Mouse (Mus musculus): ENCODE results near the gene Eci2. TPM values are rescaled to one million over a fixed set of nuclear protein-coding genes. Genes with fewer than 3 reads are reported as not detected.
"Not testable (repeated sequence)": the region's sequence is repeated elsewhere in the genome, so short reads cannot be mapped to it uniquely, and the experiment has no call there.

The Eci2 gene
- polyA plus RNA-seq, 1 experiment from 2014 or later, result 141 TPM

GRCm38 (mm10) chr13:34977410-34977809 is 49.5 kb downstream of the Eci2 start:
- H3K36me3 ChIP-seq (ENCODE audit: control insufficient read depth, insufficient read depth, low read length), result peaks cover 14% of the 10 kb centered on the region
- ATAC-seq (ENCODE audit: insufficient number of reproducible peaks, low FRiP score, low TSS enrichment, low read depth), result no peak
- H3K9me3 ChIP-seq (ENCODE audit: control insufficient read depth, low read length), result no peaks in the 10 kb centered on the region

GRCm38 (mm10) chr13:34976116-34976515 is 50.8 kb downstream of the Eci2 start:
- H3K27ac ChIP-seq (replicated peaks; ENCODE audit: low read depth, low read length), result no peak overlapping the region
- ATAC-seq (ENCODE audit: insufficient number of reproducible peaks, low FRiP score, low TSS enrichment, low read depth) (no peak), DNase-seq (ENCODE audit: low spot score) (no peak)
- H3K4me2 ChIP-seq (ENCODE audit: low read depth, severe bottlenecking), result no peak overlapping the region
- H3K4me3 ChIP-seq (ENCODE audit: low read depth, low read length), result no peak overlapping the region
- H3K36me3 ChIP-seq (ENCODE audit: control insufficient read depth, insufficient read depth, low read length), result peaks cover 14% of the 10 kb centered on the region
- no peaks in the 10 kb centered on the region for H3K4me1 ChIP-seq (ENCODE audit: control insufficient read depth, insufficient read depth, low read length)
- no peaks in the 10 kb centered on the region for H3K27me3 ChIP-seq (ENCODE audit: control insufficient read depth, insufficient read depth, low read length)
- WGBS, result 95% methylated on average over 4 of the region's 4 CpGs
- no peak overlapping the region for H3K9ac ChIP-seq (ENCODE audit: low read length)
- H3K9me3 ChIP-seq (ENCODE audit: control insufficient read depth, low read length), result no peaks in the 10 kb centered on the region

More at GRCm38 (mm10) chr13:34977410-34977809, 49.5 kb downstream of the Eci2 start:
- Histone ChIP-seq H3K9ac (ENCODE audit: low read length) (no peak overlapping the region), H3K4me1 (ENCODE audit: control insufficient read depth, insufficient read depth, low read length) (no peaks in the 10 kb centered on the region), H3K27ac (replicated peaks; ENCODE audit: low read depth, low read length) (no peak overlapping the region), H3K4me2 (ENCODE audit: low read depth, severe bottlenecking) (no peak overlapping the region), H3K4me3 (ENCODE audit: low read depth, low read length) (no peak overlapping the region), H3K27me3 (ENCODE audit: control insufficient read depth, insufficient read depth, low read length) (no peaks in the 10 kb centered on the region)
- no peak for DNase-seq (ENCODE audit: low spot score)
- whole genome bisulfite sequencing, result 92% methylated on average over 3 of the region's 3 CpGs

GRCm38 (mm10) chr13:34973770-34974169 is 53.1 kb downstream of the Eci2 start:
- WGBS, result 89% methylated on average over 1 of the region's 1 CpGs
- no peaks in the 10 kb centered on the region for H3K4me1 ChIP-seq (ENCODE audit: control insufficient read depth, insufficient read depth, low read length)
- H3K4me3 ChIP-seq (ENCODE audit: low read depth, low read length), result no peak overlapping the region
- no peaks in the 10 kb centered on the region for H3K27me3 ChIP-seq (ENCODE audit: control insufficient read depth, insufficient read depth, low read length)
- H3K36me3 ChIP-seq (ENCODE audit: control insufficient read depth, insufficient read depth, low read length), result peaks cover 3% of the 10 kb centered on the region; the same call in 1 of the 2 replicates
- H3K9me3 ChIP-seq (ENCODE audit: control insufficient read depth, low read length), result no peaks in the 10 kb centered on the region
- H3K4me2 ChIP-seq (ENCODE audit: low read depth, severe bottlenecking), result no peak overlapping the region
- H3K9ac ChIP-seq (ENCODE audit: low read length), result no peak overlapping the region
- ATAC-seq (ENCODE audit: insufficient number of reproducible peaks, low FRiP score, low TSS enrichment, low read depth), result no peak
- DNase-seq (ENCODE audit: low spot score), result no peak
- no peak overlapping the region for H3K27ac ChIP-seq (replicated peaks; ENCODE audit: low read depth, low read length)

- H3K4me2 ChIP-seq (ENCODE audit: low read depth, severe bottlenecking), result no peak overlapping the region
- H3K4me1 ChIP-seq (ENCODE audit: control insufficient read depth, insufficient read depth, low read length), result no peaks in the 10 kb centered on the region
- no peak overlapping the region for H3K9ac ChIP-seq (ENCODE audit: low read length)
- H3K9me3 ChIP-seq (ENCODE audit: control insufficient read depth, low read length), result no peaks in the 10 kb centered on the region
- no peak overlapping the region for H3K27ac ChIP-seq (replicated peaks; ENCODE audit: low read depth, low read length)
- ATAC-seq (ENCODE audit: insufficient number of reproducible peaks, low FRiP score, low TSS enrichment, low read depth) (no peak), DNase-seq (ENCODE audit: low spot score) (no peak)
- H3K27me3 ChIP-seq (ENCODE audit: control insufficient read depth, insufficient read depth, low read length), result no peaks in the 10 kb centered on the region
- 39% methylated on average over 1 of the region's 1 CpGs for WGBS
- peaks cover 3% of the 10 kb centered on the region; the same call in 1 of the 2 replicates for H3K36me3 ChIP-seq (ENCODE audit: control insufficient read depth, insufficient read depth, low read length)
- no peak overlapping the region for H3K4me3 ChIP-seq (ENCODE audit: low read depth, low read length)
Observed at GRCm38 (mm10) chr13:34973149-34973548, 53.7 kb downstream of the Eci2 start.

- DNase-seq (ENCODE audit: low spot score); H3K4me1 ChIP-seq (ENCODE audit: control insufficient read depth, insufficient read depth, low read length): not testable (repeated sequence)
Observed at GRCm38 (mm10) chr13:34972456-34972855, 54.4 kb downstream of the Eci2 start.

GRCm38 (mm10) chr13:34965647-34966046 is 61.2 kb downstream of the Eci2 start:
- DNase-seq (ENCODE audit: low spot score); H3K27ac ChIP-seq (replicated peaks; ENCODE audit: low read depth, low read length); ATAC-seq (ENCODE audit: insufficient number of reproducible peaks, low FRiP score, low TSS enrichment, low read depth); H3K4me1 ChIP-seq (ENCODE audit: control insufficient read depth, insufficient read depth, low read length); H3K4me3 ChIP-seq (ENCODE audit: low read depth, low read length); H3K9me3 ChIP-seq (ENCODE audit: control insufficient read depth, low read length); H3K9ac ChIP-seq (ENCODE audit: low read length); H3K4me2 ChIP-seq (ENCODE audit: low read depth, severe bottlenecking); H3K36me3 ChIP-seq (ENCODE audit: control insufficient read depth, insufficient read depth, low read length): not testable (repeated sequence)
- H3K27me3 ChIP-seq (ENCODE audit: control insufficient read depth, insufficient read depth, low read length), result peaks cover 12% of the 10 kb centered on the region; the same call in 1 of the 2 replicates
- 65% methylated on average over 9 of the region's 9 CpGs for WGBS

More at GRCm38 (mm10) chr13:34972456-34972855, 54.4 kb downstream of the Eci2 start:
- H3K36me3 ChIP-seq (ENCODE audit: control insufficient read depth, insufficient read depth, low read length); H3K27ac ChIP-seq (replicated peaks; ENCODE audit: low read depth, low read length); H3K4me2 ChIP-seq (ENCODE audit: low read depth, severe bottlenecking); H3K9ac ChIP-seq (ENCODE audit: low read length); H3K9me3 ChIP-seq (ENCODE audit: control insufficient read depth, low read length); H3K27me3 ChIP-seq (ENCODE audit: control insufficient read depth, insufficient read depth, low read length); ATAC-seq (ENCODE audit: insufficient number of reproducible peaks, low FRiP score, low TSS enrichment, low read depth); H3K4me3 ChIP-seq (ENCODE audit: low read depth, low read length): not testable (repeated sequence)

- H3K27me3 ChIP-seq (ENCODE audit: control insufficient read depth, insufficient read depth, low read length), result peaks cover 12% of the 10 kb centered on the region; the same call in 1 of the 2 replicates
- no peak overlapping the region for H3K9ac ChIP-seq (ENCODE audit: low read length)
- no peak overlapping the region for H3K4me3 ChIP-seq (ENCODE audit: low read depth, low read length)
- DNase-seq (ENCODE audit: low spot score) (no peak), ATAC-seq (ENCODE audit: insufficient number of reproducible peaks, low FRiP score, low TSS enrichment, low read depth) (no peak)
- 0 out of 2 replicates have a peak, but pooled peaks cover 2% of the 10 kb centered on the region for H3K4me1 ChIP-seq (ENCODE audit: control insufficient read depth, insufficient read depth, low read length)
- WGBS, result 7% methylated on average over 5 of the region's 5 CpGs
- H3K27ac ChIP-seq (replicated peaks; ENCODE audit: low read depth, low read length), result no peak overlapping the region
- H3K36me3 ChIP-seq (ENCODE audit: control insufficient read depth, insufficient read depth, low read length), result no peaks in the 10 kb centered on the region
- no peaks in the 10 kb centered on the region for H3K9me3 ChIP-seq (ENCODE audit: control insufficient read depth, low read length)
- H3K4me2 ChIP-seq (ENCODE audit: low read depth, severe bottlenecking), result no peak overlapping the region
Observed at GRCm38 (mm10) chr13:34964866-34965265, 62.0 kb downstream of the Eci2 start.

- WGBS, result 7% methylated on average over 14 of the region's 14 CpGs
Observed at GRCm38 (mm10) chr13:34964419-34964818, 62.5 kb downstream of the Eci2 start.

More at GRCm38 (mm10) chr13:34964419-34964818, 62.5 kb downstream of the Eci2 start:
- H3K9ac ChIP-seq (ENCODE audit: low read length), result no peak overlapping the region
- H3K27ac ChIP-seq (replicated peaks; ENCODE audit: low read depth, low read length), result no peak overlapping the region
- 0 out of 2 replicates have a peak, but pooled peaks cover 2% of the 10 kb centered on the region for H3K4me1 ChIP-seq (ENCODE audit: control insufficient read depth, insufficient read depth, low read length)
- peak; percentile 33 for DNase-seq (ENCODE audit: low spot score)
- ATAC-seq (ENCODE audit: insufficient number of reproducible peaks, low FRiP score, low TSS enrichment, low read depth), result no peak
- H3K36me3 ChIP-seq (ENCODE audit: control insufficient read depth, insufficient read depth, low read length), result no peaks in the 10 kb centered on the region
- peak overlapping the region; percentile 84 for H3K4me2 ChIP-seq (ENCODE audit: low read depth, severe bottlenecking)
- H3K27me3 ChIP-seq (ENCODE audit: control insufficient read depth, insufficient read depth, low read length), result peaks cover 12% of the 10 kb centered on the region; the same call in 1 of the 2 replicates
- peak overlapping the region; percentile 42 for H3K4me3 ChIP-seq (ENCODE audit: low read depth, low read length)
- H3K9me3 ChIP-seq (ENCODE audit: control insufficient read depth, low read length), result no peaks in the 10 kb centered on the region
